Mouse (Mus musculus) yolk sac, embryonic 10.5 days (tissue): ENCODE results near the gene Med6.

Experiments
- DNase-seq: peaks from one replicate; pipeline ENCODE4 v3.0.0-alpha.2; 2017; ENCODE audit warnings: low spot score

Med6 gene

GRCm38 (mm10) chr12:81594902-81595671 is at the start of gene Med6:
TSS of gene Med6 (minus strand) at chr12:81595008.
- DNase-seq: peak; percentile 98

- no peak for DNase-seq
Measured at GRCm38 (mm10) chr12:81642361-81643082, 47.7 kb upstream of the Med6 start.

GRCm38 (mm10) chr12:81640656-81641055 is 45.8 kb upstream of the Med6 start:
- no peak for DNase-seq

GRCm38 (mm10) chr12:81633246-81633645 is 38.4 kb upstream of the Med6 start:
- no peak for DNase-seq

- peak; percentile 2 for DNase-seq
Measured at GRCm38 (mm10) chr12:81631661-81632401, 37.0 kb upstream of the Med6 start.

GRCm38 (mm10) chr12:81630915-81631660 is 36.3 kb upstream of the Med6 start, which contains the start of gene Ttc9:
TSS of gene Ttc9 (plus strand) at chr12:81631249.
- DNase-seq: peak; percentile 33

GRCm38 (mm10) chr12:81630520-81630914 is 35.7 kb upstream of the Med6 start:
- DNase-seq: peak; percentile 2

- no peak for DNase-seq
Measured at GRCm38 (mm10) chr12:81628091-81628490, 33.3 kb upstream of the Med6 start.

GRCm38 (mm10) chr12:81627426-81627825 is 32.6 kb upstream of the Med6 start:
- no peak for DNase-seq

- no peak for DNase-seq
Measured at GRCm38 (mm10) chr12:81626226-81626861, 31.5 kb upstream of the Med6 start.

- no peak for DNase-seq
Measured at GRCm38 (mm10) chr12:81623377-81623776, 28.6 kb upstream of the Med6 start.

- peak; percentile 54 for DNase-seq
Measured at GRCm38 (mm10) chr12:81619302-81619701, 24.5 kb upstream of the Med6 start.

GRCm38 (mm10) chr12:81616980-81617379 is 22.2 kb upstream of the Med6 start:
- no peak for DNase-seq

- no peak for DNase-seq
Measured at GRCm38 (mm10) chr12:81615807-81616206, 21.0 kb upstream of the Med6 start.

- DNase-seq: no peak
Measured at GRCm38 (mm10) chr12:81609445-81609844, 14.6 kb upstream of the Med6 start.

GRCm38 (mm10) chr12:81604995-81605784 is 10.4 kb upstream of the Med6 start:
- no peak for DNase-seq

- no peak for DNase-seq
Measured at GRCm38 (mm10) chr12:81596547-81597262, 1.9 kb upstream of the Med6 start.

GRCm38 (mm10) chr12:81568374-81568773 is 26.4 kb downstream of the Med6 start, which contains the start of gene Adam21:
TSS of gene Adam21 (minus strand) at chr12:81568474.
- DNase-seq: no peak

- no peak for DNase-seq
Measured at GRCm38 (mm10) chr12:81567931-81568330, 26.9 kb downstream of the Med6 start.

GRCm38 (mm10) chr12:81564173-81564572 is 30.6 kb downstream of the Med6 start:
- DNase-seq: no peak
